Mouse (Mus musculus): ENCODE measurements at regions not wholly inside any gene's neighbourhood (a gene's known extent, or its start where the extent isn't known, plus 50 kb on each side); places are given as distances from the start of the nearest gene placed in this dataset.

DNA sequence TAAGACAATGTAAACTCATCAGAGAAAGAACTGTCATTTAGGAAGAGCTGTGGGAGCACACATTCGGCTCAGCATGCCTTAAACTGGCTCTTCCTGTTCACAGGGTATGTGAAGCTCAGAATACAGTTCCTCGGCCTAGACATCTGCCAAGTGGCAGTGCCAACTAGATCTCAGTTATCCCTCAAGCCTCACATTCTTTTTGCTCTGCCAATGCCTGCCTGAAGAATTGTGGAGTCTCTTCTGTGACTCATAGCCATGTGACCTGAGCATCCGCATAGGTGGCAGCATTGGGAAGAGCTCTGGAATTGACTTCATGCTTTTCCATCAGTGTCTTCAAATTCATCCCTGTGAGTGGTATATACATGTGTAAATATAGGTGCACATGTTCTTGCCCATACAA, 59.7 kb downstream of the Prlhr start:
- 83% methylated on average over 3 of the region's 3 CpGs for WGBS
- DNase-seq (ENCODE audit: low spot score) = no peak
- Histone ChIP-seq H3K36me3 (replicated peaks) (no peaks in the 10 kb centered on the region), H3K27me3 (replicated peaks; ENCODE audit: low read depth, poor library complexity, severe bottlenecking) (no peaks in the 10 kb centered on the region), H3K4me3 (no peak overlapping the region), H3K9me3 (no peaks in the 10 kb centered on the region), H3K27ac (replicated peaks) (no peak overlapping the region), H3K4me1 (no peaks in the 10 kb centered on the region)

DNA sequence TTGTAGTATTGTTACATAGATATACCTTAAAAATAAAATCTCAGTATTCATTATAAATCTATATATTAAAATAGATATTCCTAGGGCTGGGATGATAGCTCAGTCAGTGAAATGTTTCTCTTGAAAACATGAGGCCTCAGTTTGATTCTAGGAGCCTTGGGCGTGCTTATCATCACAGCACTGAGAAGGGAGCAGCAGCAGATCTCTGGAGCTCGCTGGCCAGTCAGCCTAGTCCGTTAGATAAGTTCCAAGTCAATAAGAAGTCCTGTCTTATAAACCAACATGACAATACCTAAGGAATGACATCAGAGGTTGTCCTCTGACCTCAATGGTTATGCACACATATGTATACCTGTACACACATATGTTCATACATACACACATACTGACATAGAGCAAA, 68.7 kb downstream of the Prlhr start:
- Histone ChIP-seq H3K27ac (replicated peaks) (no peak overlapping the region), H3K4me3 (no peak overlapping the region), H3K27me3 (replicated peaks; ENCODE audit: low read depth, poor library complexity, severe bottlenecking) (peaks cover 4% of the 10 kb centered on the region), H3K4me1 (peaks cover 10% of the 10 kb centered on the region), H3K36me3 (replicated peaks) (no peaks in the 10 kb centered on the region), H3K9me3 (no peaks in the 10 kb centered on the region)
- no peak for DNase-seq (ENCODE audit: low spot score)
- WGBS = 85% methylated on average over 3 of the region's 3 CpGs

- no peaks in the 10 kb centered on the region for H3K36me3 ChIP-seq (replicated peaks)
- DNase-seq (ENCODE audit: low spot score) = no peak
- H3K27me3 ChIP-seq (replicated peaks; ENCODE audit: low read depth, poor library complexity, severe bottlenecking) = peaks cover 9% of the 10 kb centered on the region
- no peak overlapping the region for H3K27ac ChIP-seq (replicated peaks)
- WGBS = 80% methylated on average over 1 of the region's 1 CpGs
- no peaks in the 10 kb centered on the region for H3K9me3 ChIP-seq
- H3K4me1 ChIP-seq = peaks cover 10% of the 10 kb centered on the region
- no peak overlapping the region for H3K4me3 ChIP-seq
These were observed 70.4 kb downstream of the Prlhr start for GRCm38 (mm10) chr19:60397666-60398065.

GRCm38 (mm10) chr19:60396604-60397003, 71.5 kb downstream of the Prlhr start:
- 75% methylated on average over 5 of the region's 5 CpGs for WGBS
- Histone ChIP-seq H3K27ac (replicated peaks) (no peak overlapping the region), H3K4me3 (no peak overlapping the region), H3K27me3 (replicated peaks; ENCODE audit: low read depth, poor library complexity, severe bottlenecking) (peaks cover 9% of the 10 kb centered on the region), H3K9me3 (no peaks in the 10 kb centered on the region), H3K36me3 (replicated peaks) (no peaks in the 10 kb centered on the region), H3K4me1 (peaks cover 10% of the 10 kb centered on the region)
- DNase-seq (ENCODE audit: low spot score) = no peak

DNA sequence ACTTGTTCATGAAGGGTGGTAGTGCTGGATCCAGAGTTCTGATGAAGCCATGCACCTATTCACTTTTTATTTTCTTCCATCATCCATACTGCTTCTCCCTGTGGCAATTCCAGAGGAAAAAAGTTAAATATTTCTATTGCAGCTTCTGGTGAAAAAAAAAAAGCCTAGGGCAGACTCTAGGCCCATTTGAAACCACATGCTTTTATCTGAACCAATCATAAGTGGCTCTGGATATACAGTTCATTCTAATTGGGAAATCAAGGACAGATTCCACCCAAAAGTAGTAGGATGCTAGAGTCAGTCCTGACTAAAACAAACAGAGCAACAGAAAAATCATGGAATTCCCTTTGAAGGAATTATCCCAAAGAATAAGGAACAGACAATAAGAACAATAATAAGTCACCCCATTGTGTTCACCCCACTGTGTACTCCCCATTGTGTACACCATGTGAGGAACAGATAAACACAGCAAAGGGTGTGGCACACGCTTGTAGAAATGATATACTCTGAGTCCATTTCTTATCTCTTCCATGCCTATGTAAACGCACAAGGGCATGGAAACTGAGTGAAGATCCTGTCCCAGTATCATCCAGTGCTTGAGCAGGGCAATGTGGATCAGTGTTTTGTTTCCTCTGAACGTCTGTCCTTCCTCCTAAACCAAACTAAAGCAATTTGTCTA, 81.4 kb downstream of the Prlhr start:
- no peaks in the 10 kb centered on the region for H3K36me3 ChIP-seq (replicated peaks)
- H3K27me3 ChIP-seq (replicated peaks; ENCODE audit: low read depth, poor library complexity, severe bottlenecking) = 0 out of 2 replicates have a peak, but pooled peaks cover 4% of the 10 kb centered on the region
- no peak overlapping the region for H3K4me3 ChIP-seq
- H3K9me3 ChIP-seq = no peaks in the 10 kb centered on the region
- no peak overlapping the region for H3K27ac ChIP-seq (replicated peaks)
- no peak for DNase-seq (ENCODE audit: low spot score)
- 81% methylated on average over 3 of the region's 3 CpGs for WGBS
- H3K4me1 ChIP-seq = peaks cover 21% of the 10 kb centered on the region

GRCm38 (mm10) chr19:60384721-60385120, 83.4 kb downstream of the Prlhr start:
- no peak for DNase-seq (ENCODE audit: low spot score)
- Histone ChIP-seq H3K27me3 (replicated peaks; ENCODE audit: low read depth, poor library complexity, severe bottlenecking) (peaks cover 4% of the 10 kb centered on the region; the same call in 1 of the 2 replicates), H3K36me3 (replicated peaks) (no peaks in the 10 kb centered on the region), H3K27ac (replicated peaks) (no peak overlapping the region), H3K4me3 (no peak overlapping the region), H3K4me1 (peaks cover 39% of the 10 kb centered on the region), H3K9me3 (no peaks in the 10 kb centered on the region)
- 76% methylated on average over 5 of the region's 5 CpGs for WGBS

DNA sequence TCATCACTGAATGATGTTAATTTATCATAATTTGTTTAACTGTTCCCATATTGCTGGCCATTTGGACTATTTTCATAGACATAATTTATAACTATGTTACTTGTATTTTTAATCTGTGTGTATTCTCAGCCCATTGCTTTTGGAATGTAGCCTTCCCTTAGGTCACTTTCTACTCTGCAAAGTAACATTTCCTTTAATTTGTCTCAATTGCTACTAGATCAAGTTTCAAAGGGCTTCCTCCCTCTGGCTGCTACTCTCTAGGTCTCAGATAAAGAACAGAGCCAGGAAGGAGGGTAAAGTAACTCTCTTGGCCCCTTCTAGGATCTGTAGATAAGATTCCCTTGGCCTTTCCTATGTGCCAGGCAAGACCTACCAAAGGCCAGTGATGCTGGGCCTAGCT, 85.4 kb downstream of the Prlhr start:
- peak; percentile 15 for DNase-seq (ENCODE audit: low spot score)
- H3K4me1 ChIP-seq = peaks cover 39% of the 10 kb centered on the region
- H3K27me3 ChIP-seq (replicated peaks; ENCODE audit: low read depth, poor library complexity, severe bottlenecking) = peaks cover 4% of the 10 kb centered on the region; the same call in 1 of the 2 replicates
- H3K27ac ChIP-seq (replicated peaks) = peak overlapping the region; percentile 21; the same call in 1 of the 2 replicates
- no peak overlapping the region for H3K4me3 ChIP-seq
- no peaks in the 10 kb centered on the region for H3K9me3 ChIP-seq
- H3K36me3 ChIP-seq (replicated peaks) = no peaks in the 10 kb centered on the region

- H3K27me3 ChIP-seq (replicated peaks; ENCODE audit: low read depth, poor library complexity, severe bottlenecking) = peaks cover 4% of the 10 kb centered on the region; the same call in 1 of the 2 replicates
- H3K4me3 ChIP-seq = no peak overlapping the region
- H3K9me3 ChIP-seq = no peaks in the 10 kb centered on the region
- no peak overlapping the region for H3K27ac ChIP-seq (replicated peaks)
- DNase-seq (ENCODE audit: low spot score) = no peak
- peaks cover 32% of the 10 kb centered on the region for H3K4me1 ChIP-seq
- WGBS = 90% methylated on average over 2 of the region's 2 CpGs
- H3K36me3 ChIP-seq (replicated peaks) = no peaks in the 10 kb centered on the region
These were observed 89.0 kb downstream of the Prlhr start for GRCm38 (mm10) chr19:60379030-60379605.

DNA sequence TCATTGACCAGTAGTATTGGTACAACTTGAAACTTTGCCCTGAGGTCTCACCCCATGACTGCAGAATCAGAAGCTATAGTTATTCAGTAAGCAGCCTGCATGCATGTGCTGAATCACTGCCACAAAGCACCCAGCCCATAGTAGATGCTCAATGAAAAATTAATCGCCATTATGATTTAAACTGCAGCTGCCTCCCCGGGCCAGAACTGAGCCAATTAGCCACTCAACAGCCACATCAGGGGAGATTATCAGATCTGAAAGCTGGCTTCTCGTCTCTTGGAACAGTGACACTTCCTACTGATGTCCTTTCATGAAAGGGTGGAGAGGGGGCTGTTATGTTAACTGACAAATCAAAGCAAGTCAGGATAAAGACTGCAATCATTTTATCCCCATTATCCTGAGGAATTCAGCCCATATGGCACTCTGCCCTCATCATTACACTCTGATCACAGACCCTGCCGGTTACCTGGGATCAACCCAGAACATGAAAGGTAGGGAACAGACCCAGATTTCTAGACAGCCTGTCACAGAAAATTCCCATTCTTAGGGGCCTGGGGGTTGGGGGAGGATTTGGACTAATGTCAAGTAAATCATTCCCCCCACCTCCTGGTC, 104.0 kb downstream of the Prlhr start:
- Histone ChIP-seq H3K27ac (replicated peaks) (no peak overlapping the region), H3K4me3 (no peak overlapping the region), H3K36me3 (replicated peaks) (no peaks in the 10 kb centered on the region), H3K27me3 (replicated peaks; ENCODE audit: low read depth, poor library complexity, severe bottlenecking) (0 out of 2 replicates have a peak, but pooled peaks cover 5% of the 10 kb centered on the region), H3K9me3 (no peaks in the 10 kb centered on the region), H3K4me1 (peaks cover 28% of the 10 kb centered on the region)
- DNase-seq (ENCODE audit: low spot score) = peak; percentile 10
- WGBS = 60% methylated on average over 4 of the region's 4 CpGs

DNA sequence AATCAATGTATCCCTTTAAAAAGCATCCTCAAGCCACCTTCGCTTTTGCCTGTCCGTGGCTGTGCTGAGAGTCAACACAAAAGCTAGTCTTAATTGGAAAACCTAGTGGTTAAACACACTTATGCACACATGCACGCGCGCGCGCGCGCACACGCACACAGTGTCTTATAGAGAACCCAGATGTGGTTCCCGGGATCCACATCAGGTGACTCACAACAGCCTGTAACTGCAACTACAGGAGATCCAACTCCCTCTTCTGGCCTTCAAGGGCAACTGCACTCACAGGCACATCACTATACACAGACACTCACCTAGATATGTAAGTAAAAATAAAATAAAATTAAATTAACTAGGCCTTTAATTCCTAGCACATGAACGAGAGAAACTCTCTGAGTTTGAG, 118.4 kb upstream of the Fam204a start:
- DNase-seq (ENCODE audit: low spot score) = no peak
- no peaks in the 10 kb centered on the region for H3K36me3 ChIP-seq (replicated peaks)
- no peaks in the 10 kb centered on the region for H3K9me3 ChIP-seq
- WGBS = 94% methylated on average over 12 of the region's 12 CpGs
- no peaks in the 10 kb centered on the region for H3K4me1 ChIP-seq
- no peak overlapping the region for H3K4me3 ChIP-seq
- no peak overlapping the region for H3K27ac ChIP-seq (replicated peaks)
- no peaks in the 10 kb centered on the region for H3K27me3 ChIP-seq (replicated peaks; ENCODE audit: low read depth, poor library complexity, severe bottlenecking)

DNA sequence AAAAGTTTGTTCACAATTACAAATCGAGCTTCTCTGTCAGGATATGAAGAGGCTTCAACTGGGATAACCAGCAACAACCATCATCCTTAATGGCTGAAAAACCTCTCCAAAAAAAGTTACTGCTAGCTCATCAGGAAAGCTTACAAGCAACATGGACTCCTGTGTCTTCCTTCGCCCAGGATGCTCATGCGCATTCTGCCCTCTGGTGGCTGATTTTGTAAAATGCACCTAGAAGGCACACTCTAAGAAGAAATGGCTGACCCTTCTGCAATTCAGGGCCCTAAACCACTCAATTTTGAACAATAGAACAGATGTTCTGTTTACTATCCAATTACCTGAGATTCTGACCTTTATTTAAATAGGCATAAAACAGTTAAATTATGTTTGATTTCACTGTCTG, 115.0 kb upstream of the Fam204a start:
- no peaks in the 10 kb centered on the region for H3K36me3 ChIP-seq (replicated peaks)

DNA sequence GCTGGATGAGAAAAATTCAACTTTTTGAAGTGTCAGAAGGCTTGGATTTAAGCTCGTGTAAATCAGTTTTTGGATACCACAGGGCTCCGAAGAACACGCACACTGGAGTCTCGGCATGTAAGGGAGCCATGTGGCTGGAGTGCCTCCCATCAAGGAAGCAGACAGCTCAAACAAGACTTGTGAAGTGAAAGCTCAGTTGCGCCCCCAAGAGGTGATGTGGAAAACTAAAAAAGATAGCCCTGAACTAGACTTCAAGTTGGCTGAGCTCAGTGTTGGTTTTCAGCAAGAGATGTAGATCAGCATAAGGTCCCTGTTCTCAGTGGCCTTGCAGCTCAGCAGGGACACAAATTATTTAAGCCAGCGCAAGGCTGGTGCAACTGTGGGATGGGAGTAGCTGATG, 113.7 kb upstream of the Fam204a start:
- Histone ChIP-seq H3K27ac (replicated peaks) (no peak overlapping the region), H3K36me3 (replicated peaks) (no peaks in the 10 kb centered on the region), H3K4me1 (no peaks in the 10 kb centered on the region), H3K4me3 (no peak overlapping the region), H3K9me3 (no peaks in the 10 kb centered on the region), H3K27me3 (replicated peaks; ENCODE audit: low read depth, poor library complexity, severe bottlenecking) (no peaks in the 10 kb centered on the region)
- 90% methylated on average over 6 of the region's 6 CpGs for WGBS
- DNase-seq (ENCODE audit: low spot score) = peak; percentile 16

More for the DNA sequence above, 115.0 kb upstream of the Fam204a start:
- no peaks in the 10 kb centered on the region for H3K4me1 ChIP-seq
- no peak overlapping the region for H3K4me3 ChIP-seq
- no peaks in the 10 kb centered on the region for H3K27me3 ChIP-seq (replicated peaks; ENCODE audit: low read depth, poor library complexity, severe bottlenecking)
- DNase-seq (ENCODE audit: low spot score) = peak; percentile 76
- no peaks in the 10 kb centered on the region for H3K9me3 ChIP-seq
- H3K27ac ChIP-seq (replicated peaks) = no peak overlapping the region
- 10% methylated on average over 3 of the region's 3 CpGs for WGBS

DNA sequence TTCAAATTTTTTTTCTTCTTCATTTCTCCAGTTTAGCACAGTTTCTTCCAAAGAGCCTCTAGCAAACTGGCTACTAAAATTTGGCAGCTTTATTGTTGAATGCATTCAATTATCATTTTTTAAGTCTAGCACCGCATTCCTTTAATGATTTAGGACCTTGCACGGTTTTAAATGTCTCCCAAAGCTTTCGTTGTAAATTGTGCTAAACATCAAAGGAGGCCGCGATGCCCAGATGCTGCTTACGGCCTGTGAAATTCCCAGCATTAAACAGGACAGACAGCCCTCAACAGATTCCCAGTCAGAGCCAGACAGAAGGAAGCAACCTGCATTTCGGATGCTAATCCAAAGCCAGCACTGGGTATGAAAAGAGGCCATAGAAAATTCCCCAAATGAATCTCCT, 108.0 kb upstream of the Fam204a start:
- H3K9me3 ChIP-seq = no peaks in the 10 kb centered on the region
- WGBS = 69% methylated on average over 7 of the region's 7 CpGs
- no peaks in the 10 kb centered on the region for H3K27me3 ChIP-seq (replicated peaks; ENCODE audit: low read depth, poor library complexity, severe bottlenecking)
- H3K27ac ChIP-seq (replicated peaks) = no peak overlapping the region
- no peak for DNase-seq (ENCODE audit: low spot score)
- H3K4me1 ChIP-seq = no peaks in the 10 kb centered on the region
- no peak overlapping the region for H3K4me3 ChIP-seq
- H3K36me3 ChIP-seq (replicated peaks) = no peaks in the 10 kb centered on the region
